Mouse (Mus musculus): Measurements from ENCODE around the gene Slc35a3.
"Not testable (repeated sequence)": the region's sequence is repeated elsewhere in the genome, so short reads cannot be mapped to it uniquely, and the experiment has no call there.

Gene Slc35a3

GRCm38 (mm10) chr3:116698786-116699185 lies 13.8 kb downstream of the Slc35a3 start:
- no peak for DNase-seq (ENCODE audit: low read depth, low spot score)

DNA sequence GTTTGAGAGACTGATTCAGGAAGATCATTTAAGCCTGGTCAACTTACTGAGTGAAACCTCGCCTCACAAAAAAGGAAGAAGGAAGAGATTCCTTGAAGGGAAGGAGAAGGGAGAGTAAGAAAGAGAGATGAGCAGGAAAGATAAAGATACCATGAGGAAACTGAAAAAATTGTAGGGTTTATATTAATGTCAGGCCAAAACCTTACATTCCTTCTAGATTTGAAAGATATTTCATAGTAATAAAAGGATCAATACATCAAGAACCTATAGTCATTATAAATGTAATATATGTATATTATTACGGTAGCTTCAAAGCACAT lies 17.0 kb downstream of the Slc35a3 start:
- DNase-seq (ENCODE audit: low read depth, low spot score), result no peak

DNA sequence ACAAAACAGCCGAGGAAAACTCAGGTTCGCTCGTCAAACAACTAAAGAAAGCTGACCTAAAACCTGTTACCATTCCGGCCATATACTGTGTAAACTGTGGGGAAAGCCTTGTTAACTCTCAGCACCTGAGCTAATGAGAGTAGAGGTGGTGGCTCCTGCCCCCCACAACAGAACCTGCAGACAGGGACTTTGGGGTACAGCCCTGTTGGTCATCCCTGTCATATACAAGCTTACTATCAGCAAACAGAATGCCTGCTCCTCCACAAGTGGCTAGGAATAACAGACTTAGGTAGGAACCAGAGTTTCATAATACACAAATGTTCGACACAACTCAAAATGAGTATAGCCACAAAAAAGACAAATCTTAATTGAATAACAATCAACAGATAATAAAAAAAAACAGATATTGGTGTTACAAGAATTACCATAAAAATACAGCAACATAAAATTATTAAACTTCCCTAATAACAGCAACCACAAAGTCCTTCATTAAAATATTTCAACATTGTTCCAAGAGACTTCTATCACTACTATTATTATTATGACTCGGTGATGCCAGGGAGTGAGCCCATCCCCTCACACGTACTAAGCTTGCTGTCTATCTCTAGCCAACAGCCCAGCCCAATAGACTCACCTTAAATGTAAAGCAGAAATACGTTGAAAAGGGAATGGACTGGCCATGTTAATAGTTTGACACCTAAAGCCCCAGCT lies 17.5 kb downstream of the Slc35a3 start:
- no peak for DNase-seq (ENCODE audit: low read depth, low spot score)

DNA sequence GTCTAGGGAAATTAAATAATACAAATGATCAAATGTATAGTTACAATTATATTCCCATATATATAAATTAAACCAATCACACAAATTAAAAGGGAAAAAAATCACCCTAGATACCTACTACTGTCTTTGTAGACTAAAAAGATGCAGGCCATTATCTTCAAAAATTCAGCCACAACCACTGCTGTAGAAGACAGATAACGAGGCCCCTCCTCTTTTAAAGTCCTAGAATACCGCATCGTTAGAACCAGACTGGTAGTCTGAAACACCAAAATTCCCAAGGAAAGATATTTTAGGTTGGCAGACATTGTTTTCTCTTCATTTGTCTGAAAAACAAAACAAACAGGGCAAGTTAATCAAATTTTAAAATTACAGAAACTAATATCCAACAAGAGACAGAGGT lies 18.3 kb downstream of the Slc35a3 start:
- DNase-seq (ENCODE audit: low read depth, low spot score), result no peak

- no peak for DNase-seq (ENCODE audit: low read depth, low spot score)
These were observed 31.5 kb downstream of the Slc35a3 start, which contains the start of gene Gm43191 for GRCm38 (mm10) chr3:116681160-116681559. Gene Gm43191 (minus strand): TSS chr3:116681260.

- DNase-seq (ENCODE audit: low read depth, low spot score), result not testable (repeated sequence)
These were observed 48.4 kb downstream of the Slc35a3 start for GRCm38 (mm10) chr3:116664281-116664680.

GRCm38 (mm10) chr3:116662463-116662863 lies 50.2 kb downstream of the Slc35a3 start, which contains the start of gene Mfsd14a:
Gene Mfsd14a (minus strand): TSS chr3:116662677.
- peak; percentile 98 for DNase-seq (ENCODE audit: low read depth, low spot score)

GRCm38 (mm10) chr3:116661870-116662414 lies 50.7 kb downstream of the Slc35a3 start:
- no peak for DNase-seq (ENCODE audit: low read depth, low spot score)

DNA sequence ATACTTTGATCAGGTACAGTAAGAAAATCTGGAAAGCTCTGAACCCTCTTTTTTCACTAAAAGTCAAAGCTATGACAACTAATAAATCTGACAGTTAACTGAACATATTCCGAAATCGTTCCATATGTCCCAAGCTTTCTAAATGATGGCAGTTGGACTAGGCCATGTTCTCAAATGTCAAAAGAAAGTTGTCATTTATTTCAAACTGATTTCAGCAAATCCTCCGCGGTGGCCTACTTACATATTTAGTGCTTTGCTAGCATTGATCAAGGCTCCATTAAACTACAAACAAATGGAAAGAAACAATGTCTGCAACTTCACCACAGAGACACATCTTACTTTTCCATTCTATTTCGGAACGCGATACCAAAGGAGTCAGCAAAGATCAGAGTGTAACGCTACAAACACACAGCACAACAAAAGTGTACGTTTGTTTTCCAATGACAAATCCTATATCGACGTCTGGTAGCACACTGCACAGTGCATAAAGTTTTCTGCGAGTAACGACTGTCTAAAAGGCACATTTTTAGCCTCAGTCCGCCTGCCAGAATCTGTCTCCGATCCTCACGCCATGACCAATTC lies 51.3 kb downstream of the Slc35a3 start:
- DNase-seq (ENCODE audit: low read depth, low spot score), result peak; percentile 60

GRCm38 (mm10) chr3:116659856-116660430 lies 52.7 kb downstream of the Slc35a3 start:
- peak; percentile 58 for DNase-seq (ENCODE audit: low read depth, low spot score)

DNA sequence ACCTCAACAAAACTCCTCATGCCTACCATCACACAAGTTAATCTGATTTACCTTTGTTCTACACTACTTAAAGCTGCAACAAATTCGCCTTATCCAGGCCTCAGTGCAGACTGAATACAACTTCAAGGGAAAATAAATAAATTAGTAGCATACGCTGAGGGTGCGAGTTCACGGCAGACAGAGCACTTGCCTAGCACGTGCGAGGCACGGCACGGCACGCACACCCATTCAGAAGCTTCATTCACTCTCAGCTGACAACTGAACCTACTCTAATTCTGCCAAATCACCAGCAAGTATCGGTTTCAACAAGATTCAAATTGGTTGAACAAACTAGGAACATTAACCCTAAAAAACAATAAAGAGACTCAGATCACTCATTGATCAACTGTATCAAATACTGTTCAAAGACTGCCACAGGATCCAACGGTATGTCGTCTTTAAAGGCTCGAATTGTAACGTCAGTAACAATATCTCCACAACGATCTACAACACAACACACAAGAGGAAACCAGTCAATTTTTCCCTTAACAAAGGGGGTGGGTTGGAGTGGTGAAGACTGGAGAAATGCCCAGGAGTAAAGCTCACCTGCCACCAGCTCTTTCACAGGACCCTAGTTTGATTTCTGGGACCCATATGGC lies 53.6 kb downstream of the Slc35a3 start:
- peak; percentile 71 for DNase-seq (ENCODE audit: low read depth, low spot score)

- DNase-seq (ENCODE audit: low read depth, low spot score), result no peak
These were observed 56.3 kb downstream of the Slc35a3 start for GRCm38 (mm10) chr3:116656184-116656965.

- DNase-seq (ENCODE audit: low read depth, low spot score), result not testable (repeated sequence)
These were observed 58.6 kb downstream of the Slc35a3 start for GRCm38 (mm10) chr3:116654051-116654450.

DNA sequence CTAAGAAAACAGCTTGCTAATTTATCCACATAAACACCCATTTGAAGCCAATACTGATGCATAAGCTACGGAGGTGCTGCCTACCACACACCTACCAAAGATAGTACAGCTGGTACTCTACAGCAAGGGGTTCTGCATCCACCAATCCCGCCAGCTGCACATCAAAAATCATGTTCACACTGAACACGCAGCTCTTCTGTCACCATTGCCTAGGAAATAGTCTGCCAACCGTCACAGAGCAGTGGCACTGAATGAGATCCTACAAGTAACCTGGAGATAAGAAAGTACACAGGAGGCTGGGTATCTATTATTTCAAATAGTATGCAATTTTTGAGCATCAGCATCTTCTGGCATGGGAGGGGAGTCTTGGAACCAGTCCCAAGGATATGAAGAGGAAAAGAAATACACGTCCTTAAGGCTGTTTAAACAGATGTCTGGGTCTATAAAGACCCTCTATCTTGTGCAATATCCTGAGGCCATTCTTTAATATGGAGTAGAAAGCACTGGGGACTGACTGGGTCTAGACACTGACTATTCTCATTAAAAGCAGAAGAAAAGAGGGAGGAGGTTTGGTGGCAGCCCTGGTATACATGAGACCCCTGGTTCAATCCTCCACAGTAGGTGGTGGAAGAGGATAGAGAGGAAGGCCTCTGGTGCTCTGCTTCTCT lies 59.2 kb downstream of the Slc35a3 start:
- no peak for DNase-seq (ENCODE audit: low read depth, low spot score)

DNA sequence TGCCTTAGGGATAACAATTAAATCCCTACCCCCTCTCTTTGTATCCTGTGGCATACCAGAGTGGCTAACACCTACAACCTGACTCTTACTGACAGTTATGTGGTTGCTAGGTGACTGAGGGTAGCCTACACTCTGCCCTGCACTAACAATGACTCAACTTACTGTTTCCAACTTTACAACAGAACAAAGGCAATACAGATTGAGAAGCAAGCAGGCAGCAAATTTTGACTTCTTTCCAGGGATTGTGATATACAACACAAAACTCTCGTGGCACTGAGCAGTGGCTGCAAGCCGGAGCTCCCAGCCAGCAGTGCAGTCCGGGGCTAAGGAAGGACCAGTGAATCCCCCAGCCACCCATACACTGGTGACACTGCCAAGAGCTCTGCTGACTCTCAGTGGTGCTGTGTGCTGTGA lies 60.6 kb downstream of the Slc35a3 start:
- no peak for DNase-seq (ENCODE audit: low read depth, low spot score)

DNA sequence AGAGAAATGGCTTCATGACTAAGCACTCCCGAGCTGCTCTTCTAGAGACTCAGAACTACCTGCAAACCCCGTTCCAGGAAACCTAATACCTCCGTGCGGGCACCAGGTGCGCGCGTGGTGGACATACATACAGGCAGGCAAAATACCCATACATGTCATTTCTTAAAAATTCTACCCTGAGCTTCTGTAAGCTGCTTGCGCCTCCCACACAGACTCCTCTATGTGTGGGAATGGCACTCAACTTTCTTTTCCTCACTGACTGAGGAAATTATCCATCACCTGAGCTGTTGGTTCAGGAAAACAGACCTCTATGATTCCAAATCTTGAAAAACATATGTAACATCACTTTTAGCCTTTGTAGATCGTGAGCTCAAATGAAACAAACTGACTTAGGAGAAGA lies 61.9 kb downstream of the Slc35a3 start:
- DNase-seq (ENCODE audit: low read depth, low spot score), result no peak

DNA sequence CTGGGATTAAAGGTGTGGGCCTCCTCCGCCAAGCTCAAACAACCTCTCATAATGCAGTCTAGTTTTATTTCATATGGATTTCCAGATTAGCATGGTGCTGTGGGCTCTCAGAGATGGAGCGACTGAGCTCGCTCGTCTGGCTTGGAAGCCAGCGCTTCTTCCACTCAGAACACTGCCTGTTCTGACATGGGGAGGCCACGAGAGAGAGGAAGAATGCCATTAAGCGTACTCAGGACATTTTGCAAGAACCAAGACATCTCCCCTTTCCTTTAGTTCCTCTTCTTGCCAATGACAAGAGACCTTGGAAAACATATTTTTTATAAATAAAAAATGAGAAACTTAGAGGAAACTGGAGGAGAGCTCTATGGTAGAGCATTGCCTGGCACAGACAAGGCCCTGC lies 63.8 kb downstream of the Slc35a3 start:
- DNase-seq (ENCODE audit: low read depth, low spot score), result no peak

GRCm38 (mm10) chr3:116646387-116646786 lies 66.2 kb downstream of the Slc35a3 start:
- DNase-seq (ENCODE audit: low read depth, low spot score), result no peak

DNA sequence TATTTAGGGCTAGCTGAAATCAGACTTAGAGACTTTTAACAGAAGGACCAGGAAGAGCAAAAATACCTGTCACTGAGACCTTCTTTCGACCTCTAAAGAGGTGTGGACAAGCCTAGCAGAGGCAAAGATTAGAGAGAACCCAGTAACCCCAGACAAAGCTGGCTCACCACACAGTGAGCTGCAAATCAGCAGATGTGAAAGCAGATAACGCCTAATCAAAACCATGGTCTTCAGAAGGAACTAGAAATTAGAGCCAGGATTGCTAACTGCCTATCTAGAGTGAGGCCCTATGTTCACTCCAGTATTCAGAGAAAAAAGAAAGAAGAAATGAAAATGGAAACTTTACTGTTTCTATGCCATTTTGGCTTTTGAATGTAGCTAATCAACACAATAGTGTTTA lies 70.3 kb downstream of the Slc35a3 start:
- peak; percentile 39 for DNase-seq (ENCODE audit: low read depth, low spot score)

DNA sequence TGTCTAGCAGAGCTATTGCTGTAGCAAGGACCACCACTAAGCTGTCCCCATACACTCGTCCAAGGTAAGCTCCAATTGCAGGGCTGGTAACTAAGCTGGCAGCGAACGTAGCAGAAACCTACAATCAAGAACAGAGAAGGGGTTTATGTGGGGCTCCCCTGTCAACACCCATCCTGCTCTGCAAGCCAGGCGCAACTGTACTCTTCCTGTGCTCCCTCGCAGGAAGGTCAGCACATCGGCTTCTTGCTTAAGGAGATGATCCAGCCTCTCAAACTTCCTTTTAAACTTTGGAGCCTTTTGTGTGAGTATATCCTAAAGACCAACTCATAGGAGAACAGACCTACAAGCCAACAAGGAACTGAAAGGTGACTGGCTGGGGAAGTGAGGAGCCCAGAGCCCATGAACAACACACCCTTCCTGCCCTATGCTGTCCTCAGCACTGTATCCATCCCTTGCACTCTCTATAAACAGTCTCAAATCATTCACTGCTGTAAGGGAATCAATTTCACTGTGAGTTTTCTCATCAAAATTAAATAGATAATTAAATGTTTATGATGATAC lies 70.7 kb downstream of the Slc35a3 start:
- DNase-seq (ENCODE audit: low read depth, low spot score), result peak; percentile 32

DNA sequence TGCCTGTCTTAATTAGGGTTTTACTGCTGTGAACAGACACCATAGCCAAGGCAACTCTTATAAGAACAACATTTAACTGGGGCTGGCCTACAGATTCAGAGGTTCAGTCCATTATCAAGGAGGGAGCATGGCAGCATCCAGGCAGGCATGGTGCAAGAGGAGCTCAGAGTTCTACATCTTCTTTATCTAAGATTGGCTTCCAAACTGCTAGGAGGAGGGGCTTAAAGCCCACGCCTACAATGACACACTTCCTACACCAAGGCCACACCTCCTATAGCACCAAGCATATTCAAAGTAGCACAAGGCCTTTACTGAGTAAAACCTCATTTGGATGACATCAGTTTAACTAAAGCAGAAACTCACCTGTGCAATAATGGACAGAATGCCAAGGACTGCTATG lies 72.6 kb downstream of the Slc35a3 start:
- peak; percentile 27 for DNase-seq (ENCODE audit: low read depth, low spot score)
